9 mouse cellular contexts compared by ENCODE assay signal in genomic region chr14:59604002-59604645, GRCm38 (mm10). TPM values are rescaled to one million over a fixed set of nuclear protein-coding genes. Genes with fewer than 3 reads are reported as not detected.
DNase-seq lines count a peak whose midpoint lies in the region; ATAC-seq and TF ChIP-seq lines count a peak whose summit lies in the region.
"Had no signal": no experiment of that assay in that cellular context is flagged by ENCODE, and none has a peak within 500 bp of the region (broad histone marks: within the 10 kb centered on the region; RNA-seq: fewer than 3 reads in every experiment).

No protein-coding gene starts in this region.

- H3K4me3 ChIP-seq in midbrain, postnatal 0 days (ENCODE audit: low read depth, low read length) = no peak overlapping the region
- no peak overlapping the region for H3K4me3 ChIP-seq in midbrain, embryonic 16.5 days (ENCODE audit: low read depth, low read length)
- H3K4me3 ChIP-seq: limb, embryonic 15.5 days had no signal

- peak; percentile 60 for DNase-seq in heart, adult 11 months
- DNase-seq in heart, adult 9 months (ENCODE audit: low spot score in 2 of 2) = no peak
- DNase-seq in midbrain, postnatal 0 days (ENCODE audit: low spot score) = peak; percentile 59
- peak; percentile 57 for DNase-seq in R1 (ENCODE audit: low read depth, low spot score)
- DNase-seq in kidney, postnatal 4 days = peak; percentile 43
- no peak for DNase-seq in c-Kit-positive CD71-positive TER-119-positive erythroid progenitor cells, embryonic 14.5 days (ENCODE audit: low spot score)
- DNase-seq in urinary bladder, adult 18-20 months (ENCODE audit: low spot score in 2 of 2) = no peak

- no peaks in the 10 kb centered on the region for H3K36me3 ChIP-seq in midbrain, postnatal 0 days (ENCODE audit: insufficient read depth, low read length)
- no peaks in the 10 kb centered on the region for H3K36me3 ChIP-seq in midbrain, embryonic 16.5 days (ENCODE audit: control insufficient read depth, insufficient read depth, low read length)
- H3K36me3 ChIP-seq: limb, embryonic 15.5 days had no signal

- H3K27me3 ChIP-seq in midbrain, postnatal 0 days (ENCODE audit: insufficient read depth, low read length) = no peaks in the 10 kb centered on the region
- H3K27me3 ChIP-seq in midbrain, embryonic 16.5 days (ENCODE audit: control insufficient read depth, insufficient read depth, low read depth, low read length) = peaks cover 3% of the 10 kb centered on the region; the same call in 1 of the 2 replicates

- WGBS in midbrain, postnatal 0 days = 68% methylated on average over 5 of the region's 5 CpGs
- WGBS in midbrain, embryonic 16.5 days = 67% methylated on average over 5 of the region's 5 CpGs

- ATAC-seq in midbrain, postnatal 0 days (ENCODE audit: low FRiP score) = no peak
- ATAC-seq in midbrain, embryonic 16.5 days = no peak

- H3K4me1 ChIP-seq in midbrain, postnatal 0 days (ENCODE audit: insufficient read depth, low read length) = no peaks in the 10 kb centered on the region
- no peaks in the 10 kb centered on the region for H3K4me1 ChIP-seq in midbrain, embryonic 16.5 days (ENCODE audit: control insufficient read depth, insufficient read depth, low read length)
- H3K4me1 ChIP-seq: limb, embryonic 15.5 days had no signal

- H3K4me2 ChIP-seq in midbrain, postnatal 0 days (ENCODE audit: low read depth, low read length, poor library complexity, severe bottlenecking) = no peak overlapping the region
- no peak overlapping the region for H3K4me2 ChIP-seq in midbrain, embryonic 16.5 days (ENCODE audit: low read length)
- H3K4me2 ChIP-seq: limb, embryonic 15.5 days had no signal

- no peak overlapping the region for H3K27ac ChIP-seq in midbrain, postnatal 0 days (ENCODE audit: low read depth, low read length)
- H3K27ac ChIP-seq in midbrain, embryonic 16.5 days (ENCODE audit: low read length) = no peak overlapping the region
- H3K27ac ChIP-seq: limb, embryonic 15.5 days had no signal

- peak; percentile 76 for TF ChIP-seq CTCF in midbrain, postnatal 0 days (IDR thresholded peaks at IDR 0.05)

- no peaks in the 10 kb centered on the region for H3K9me3 ChIP-seq in midbrain, postnatal 0 days (ENCODE audit: low read length)
- H3K9me3 ChIP-seq in midbrain, embryonic 16.5 days (replicated peaks; ENCODE audit: control insufficient read depth, low read length, poor library complexity, severe bottlenecking) = no peaks in the 10 kb centered on the region
- H3K9me3 ChIP-seq: limb, embryonic 15.5 days had no signal

- no peak overlapping the region for H3K9ac ChIP-seq in midbrain, postnatal 0 days (replicated peaks; ENCODE audit: low read length, poor library complexity, severe bottlenecking)
- H3K9ac ChIP-seq in midbrain, embryonic 16.5 days (ENCODE audit: low read depth, low read length) = no peak overlapping the region
- H3K9ac ChIP-seq: limb, embryonic 15.5 days had no signal

RNA-seq across cellular contexts. Expression of gene Cdadc1, which starts 6.4 kb away (rescaled TPM):
- total RNA-seq in midbrain, postnatal 0 days (2014; rRNA removed) = 7.3 and 13.9 TPM in 2 replicates
- polyA plus RNA-seq in midbrain, postnatal 0 days (2015; fragmentation: Nextera tagmentation; extraction: Ambion mirVana) = 32.5 and 36.6 TPM in 2 replicates
- polyA plus RNA-seq in midbrain, embryonic 16.5 days (2015; fragmentation: Nextera tagmentation; extraction: Ambion mirVana) = 31.8 and 33.6 TPM in 2 replicates

RNA-seq across cellular contexts. Expression of gene Shisa2, which starts 21.0 kb away (rescaled TPM):
- 15.1 and 21.0 TPM in 2 replicates for total RNA-seq in midbrain, postnatal 0 days (2014; rRNA removed)
- polyA plus RNA-seq in midbrain, postnatal 0 days (2015; fragmentation: Nextera tagmentation; extraction: Ambion mirVana) = 3.5 and 4.8 TPM in 2 replicates
- 4.7 and 5.9 TPM in 2 replicates for polyA plus RNA-seq in midbrain, embryonic 16.5 days (2015; fragmentation: Nextera tagmentation; extraction: Ambion mirVana)

Comparison
In these comparisons a context has a peak if more than half of its experiments do, and no peak if none do; other contexts are left out.
1. DNase-seq: peak in heart, adult 11 months (single experiment), midbrain, postnatal 0 days (single experiment), R1 (single experiment) and kidney, postnatal 4 days (2 of 2); none in heart, adult 9 months (0 of 2), c-Kit-positive CD71-positive TER-119-positive erythroid progenitor cells, embryonic 14.5 days (single experiment) and urinary bladder, adult 18-20 months (0 of 2).